Mouse (Mus musculus) CH12.LX (cell line): ENCODE results near the gene Trio. TPM values are rescaled to one million over a fixed set of nuclear protein-coding genes. Genes with fewer than 3 reads are reported as not detected.

Source experiments
- DNase-seq: peaks from one replicate; pipeline ENCODE4 v3.0.0-alpha.2; 2013; ENCODE audit errors: extremely low read depth
- H3K27ac ChIP-seq: 2 replicates; pipeline ENCODE4 v1.5.1; 2012; ENCODE audit warnings: low read depth, mild to moderate bottlenecking, control low read depth, moderate library complexity; ENCODE audit not compliant: insufficient read depth
- H3K27me3 ChIP-seq: replicated peaks from 2 replicates; pipeline ENCODE3; 2012; ENCODE audit warnings: inconsistent platforms
- H3K36me3 ChIP-seq, 2 experiments: replicated peaks in 1 of 2; 2 replicates each; pipeline versions ENCODE3 to v1.6.1; 2012; ENCODE audit warnings: inconsistent platforms in 1 of 2, low read length in 1 of 2, mild to moderate bottlenecking in 1 of 2, mixed read lengths in 1 of 2, moderate library complexity in 1 of 2; ENCODE audit not compliant: control insufficient read depth in 1 of 2, insufficient read depth in 1 of 2
- H3K4me1 ChIP-seq, 2 experiments: 2 replicates each; pipeline ENCODE4 v1.6.1; 2012; ENCODE audit warnings: inconsistent platforms in 1 of 2, moderate library complexity in 1 of 2; ENCODE audit not compliant: insufficient read depth in 2 of 2, control insufficient read depth in 1 of 2
- H3K4me2 ChIP-seq: 2 replicates; pipeline ENCODE4 v1.6.1; 2012; ENCODE audit warnings: low read depth, mild to moderate bottlenecking, control low read depth; ENCODE audit not compliant: poor library complexity, insufficient read depth, severe bottlenecking
- H3K4me3 ChIP-seq, 3 experiments: fragments of 150-350 bp in 1 of 3; sonication (generic) in 1 of 3; replicated peaks in 1 of 3; 2 replicates each; pipeline versions ENCODE3 to v1.5.1; 2011 to 2012; ENCODE audit warnings: low read depth in 2 of 3, low read length in 2 of 3, mild to moderate bottlenecking in 2 of 3, moderate library complexity in 2 of 3, control low read depth in 1 of 3, improper control_type of control experiment in 1 of 3, inconsistent platforms in 1 of 3, mixed read lengths in 1 of 3; ENCODE audit not compliant: poor library complexity in 1 of 3
- H3K79me2 ChIP-seq: replicated peaks from 2 replicates; pipeline ENCODE4 v1.6.1; 2012; ENCODE audit warnings: mild to moderate bottlenecking, moderate library complexity; ENCODE audit not compliant: control insufficient read depth, poor library complexity, insufficient read depth, severe bottlenecking; ENCODE audit errors: extremely low read depth
- H3K9ac ChIP-seq: 2 replicates; pipeline ENCODE4 v1.6.1; 2012; ENCODE audit warnings: low read depth, mild to moderate bottlenecking, control low read depth, moderate library complexity; ENCODE audit not compliant: insufficient read depth
- H3K9me3 ChIP-seq: replicated peaks from 2 replicates; pipeline ENCODE3; 2012; ENCODE audit warnings: low read length, inconsistent platforms, mixed read lengths
- BHLHE40 ChIP-seq: IDR thresholded peaks from 2 replicates; pipeline ENCODE4 v1.6.1; 2011; ENCODE audit warnings: mild to moderate bottlenecking, low read depth, low read length, improper control_type of control experiment
- CHD2 ChIP-seq: IDR thresholded peaks from 2 replicates; pipeline ENCODE4 v1.6.1; 2011; ENCODE audit warnings: low read length, improper control_type of control experiment
- CTCF ChIP-seq, 2 experiments: IDR thresholded peaks in 1 of 2; conservative IDR thresholded peaks in 1 of 2; 2 replicates each; pipeline ENCODE4 v1.5.1; 2011 to 2012; ENCODE audit warnings: low read depth in 2 of 2, low read length in 2 of 2, improper control_type of control experiment in 1 of 2, inconsistent platforms in 1 of 2, mild to moderate bottlenecking in 1 of 2, moderate library complexity in 1 of 2
- E2F4 ChIP-seq: IDR thresholded peaks from 2 replicates; pipeline ENCODE4 v1.6.1; 2011; ENCODE audit warnings: low read depth, low read length, improper control_type of control experiment; ENCODE audit not compliant: insufficient replicate concordance
- ETS1 ChIP-seq: conservative IDR thresholded peaks from 2 replicates; pipeline ENCODE4 v1.6.1; 2012; ENCODE audit warnings: low read depth, mild to moderate bottlenecking, inconsistent platforms, low read length, improper control_type of control experiment, moderate library complexity
- HCFC1 ChIP-seq: IDR thresholded peaks from 2 replicates; pipeline ENCODE4 v1.6.1; 2012; ENCODE audit warnings: low read depth, mild to moderate bottlenecking, inconsistent platforms, low read length, improper control_type of control experiment
- JUN ChIP-seq: IDR thresholded peaks from 2 replicates; pipeline ENCODE4 v1.6.1; 2011; ENCODE audit warnings: low read depth, mild to moderate bottlenecking, low read length, improper control_type of control experiment, moderate library complexity; ENCODE audit not compliant: insufficient read depth
- JUND ChIP-seq: conservative IDR thresholded peaks from 2 replicates; pipeline ENCODE4 v1.6.1; 2011; ENCODE audit warnings: low read depth, low read length, improper control_type of control experiment
- MAZ ChIP-seq: IDR thresholded peaks from 2 replicates; pipeline ENCODE4 v1.6.1; 2012; ENCODE audit warnings: low read depth, mild to moderate bottlenecking, inconsistent platforms, low read length, improper control_type of control experiment, moderate library complexity
- NELFE ChIP-seq: IDR thresholded peaks from 2 replicates; pipeline ENCODE4 v1.6.1; 2011; ENCODE audit warnings: low read depth, low read length, improper control_type of control experiment
- POLR2A ChIP-seq: IDR thresholded peaks from 2 replicates; pipeline ENCODE4 v1.6.1; 2011; ENCODE audit warnings: low read depth, mild to moderate bottlenecking, improper control_type of control experiment, low read length
- RAD21 ChIP-seq: IDR thresholded peaks from 2 replicates; pipeline ENCODE4 v1.6.1; 2011; ENCODE audit warnings: low read depth, mild to moderate bottlenecking, low read length, improper control_type of control experiment, moderate library complexity
- SIN3A ChIP-seq: IDR thresholded peaks from 2 replicates; pipeline ENCODE4 v1.6.1; 2012; ENCODE audit warnings: low read length, improper control_type of control experiment, inconsistent platforms
- SMC3 ChIP-seq: IDR thresholded peaks from 2 replicates; pipeline ENCODE4 v1.6.1; 2011; ENCODE audit warnings: low read depth, low read length, improper control_type of control experiment
- TCF12 ChIP-seq: IDR thresholded peaks from 2 replicates; pipeline ENCODE4 v1.6.1; 2014; ENCODE audit warnings: low read depth, mild to moderate bottlenecking, inconsistent platforms, low read length, improper control_type of control experiment
- UBTF ChIP-seq: IDR thresholded peaks from 2 replicates; pipeline ENCODE4 v1.6.1; 2012; ENCODE audit warnings: low read depth, mild to moderate bottlenecking, inconsistent platforms, low read length, improper control_type of control experiment, moderate library complexity
- ZKSCAN1 ChIP-seq: IDR thresholded peaks from 2 replicates; pipeline ENCODE4 v1.6.1; 2012; ENCODE audit warnings: low read depth, inconsistent platforms, low read length, improper control_type of control experiment, borderline replicate concordance
- ZMIZ1 ChIP-seq: IDR thresholded peaks from 2 replicates; pipeline ENCODE4 v1.6.1; 2012; ENCODE audit warnings: low read depth, mild to moderate bottlenecking, inconsistent platforms, low read length, improper control_type of control experiment
- dilution Hi-C: fragments of 300-500 bp; cut with MboI; formaldehyde crosslinking; loops from 2 replicates; pipeline ENCODE4 v1.14.3; 2020; ENCODE audit warnings: low sequenced_read_pairs; ENCODE audit not compliant: extremely low pct_unique_long_range_greater_than_20kb, extremely low pct_ligation_motif_present
- in situ Hi-C: fragments of 300-500 bp; cut with MboI; formaldehyde crosslinking; loops from 3 replicates; pipeline ENCODE4 v1.14.3; 2019; ENCODE audit warnings: low sequenced_read_pairs, low pct_ligation_motif_present, low pct_unique_long_range_greater_than_20kb, mixed read lengths
- polyA plus RNA-seq: library from polyadenylated mRNA; unstranded; fragments of >175 nt; gene quantifications from 2 replicates; pipeline ENCODE4 v1.2.1, GENCODE M21; 2012; ENCODE audit warnings: low read depth; ENCODE audit not compliant: insufficient read length
- total RNA-seq, 2 experiments: library from RNA; depleted of rRNA; stranded (reverse); fragments of 300-350 nt in 1 of 2; fragments of >200 nt in 1 of 2; gene quantifications; 2 replicates each; pipeline ENCODE4 v1.2.3; 2012 to 2014

Trio gene
- total and polyA plus RNA-seq, 3 experiments: 3.9 to 17.5 (median 4.3) TPM

- H3K27ac ChIP-seq: no peak overlapping the region
- TF ChIP-seq ETS1: no peak
- TF ChIP-seq ZMIZ1: no peak
- TF ChIP-seq BHLHE40: no peak
- no peak for TF ChIP-seq UBTF
- TF ChIP-seq SIN3A: no peak
- no peak for TF ChIP-seq JUN
- TF ChIP-seq NELFE: no peak
- TF ChIP-seq RAD21: no peak; the same call in 1 of the 2 replicates
- no peak for TF ChIP-seq HCFC1
- TF ChIP-seq E2F4: no peak
- TF ChIP-seq ZKSCAN1: no peak
- in situ Hi-C loops: no loop called here
- no peaks in the 10 kb centered on the region for H3K36me3 ChIP-seq
- H3K4me2 ChIP-seq: no peak overlapping the region
- no peak overlapping the region for H3K9ac ChIP-seq
- DNase-seq: no peak
- H3K4me3 ChIP-seq: no peak overlapping the region
- dilution Hi-C loops: no loop called here
- peaks cover 14 to 49% of the 10 kb centered on the region in 2 experiments for H3K4me1 ChIP-seq
- no peaks in the 10 kb centered on the region for H3K27me3 ChIP-seq
- no peaks in the 10 kb centered on the region for H3K79me2 ChIP-seq
- no peaks in the 10 kb centered on the region for H3K9me3 ChIP-seq
Measured at GRCm38 (mm10) chr15:27783541-27784125, 242.0 kb downstream of the Trio start.

GRCm38 (mm10) chr15:27783092-27783491 lies 242.6 kb downstream of the Trio start:
- DNase-seq: no peak
- dilution Hi-C loops: no loop called here
- in situ Hi-C loops: no loop called here
- Histone ChIP-seq H3K4me3 (no peak overlapping the region), H3K9me3 (no peaks in the 10 kb centered on the region), H3K4me2 (no peak overlapping the region), H3K9ac (no peak overlapping the region), H3K36me3 (no peaks in the 10 kb centered on the region), H3K27me3 (no peaks in the 10 kb centered on the region), H3K79me2 (no peaks in the 10 kb centered on the region), H3K27ac (no peak overlapping the region), H3K4me1 (peaks cover 14 to 55% of the 10 kb centered on the region in 2 experiments)
- no peak for TF ChIP-seq CTCF (conservative IDR thresholded peaks at IDR 0.05 in 1 of 2, IDR thresholded peaks at IDR 0.05 in 1 of 2; ENCODE audit: low read depth in 2 of 2, low read length in 2 of 2)
- no peak for TF ChIP-seq MAZ
- TF ChIP-seq UBTF: no peak
- no peak for TF ChIP-seq TCF12
- no peak for TF ChIP-seq CHD2
- TF ChIP-seq ZKSCAN1: no peak
- no peak for TF ChIP-seq JUND
- TF ChIP-seq RAD21: no peak
- TF ChIP-seq POLR2A: no peak
- no peak for TF ChIP-seq SMC3
